Comparison of ENCODE assay signal across 8 mouse cellular contexts in genomic region chr14:52019051-52019589, GRCm38 (mm10). TPM values are rescaled to one million over a fixed set of nuclear protein-coding genes. Genes with fewer than 3 reads are reported as not detected.
DNase-seq lines count a peak whose midpoint lies in the region; ATAC-seq and TF ChIP-seq lines count a peak whose summit lies in the region.

No protein-coding gene starts in this region.

- WGBS in lung, adult 2 months = 21% methylated on average over 12 of the region's 12 CpGs
- 29% methylated on average over 12 of the region's 12 CpGs for WGBS in embryonic facial prominence, embryonic 14.5 days
- WGBS in intestine, postnatal 0 days = 20% methylated on average over 12 of the region's 12 CpGs
- 32% methylated on average over 12 of the region's 12 CpGs for WGBS in neural tube, embryonic 13.5 days

- DNase-seq in lung, adult 2 months = no peak
- no peak for DNase-seq in lung, postnatal 25 days (ENCODE audit: low spot score)
- DNase-seq in embryonic facial prominence, embryonic 14.5 days (ENCODE audit: low spot score) = no peak
- DNase-seq in cerebellum, adult 9-10 months = no peak
- DNase-seq in thymus, postnatal 0 days (ENCODE audit: low spot score) = no peak
- DNase-seq in kidney, postnatal 14 days = no peak

- H3K9ac ChIP-seq in embryonic facial prominence, embryonic 14.5 days (ENCODE audit: low read depth, low read length) = peak overlapping the region; percentile 97
- H3K9ac ChIP-seq in intestine, postnatal 0 days (ENCODE audit: low read depth, low read length) = peak overlapping the region; percentile 82
- H3K9ac ChIP-seq in neural tube, embryonic 13.5 days = peak overlapping the region; percentile 96

- peak overlapping the region; percentile 67 for H3K4me2 ChIP-seq in embryonic facial prominence, embryonic 14.5 days (ENCODE audit: low read depth, low read length)
- H3K4me2 ChIP-seq in intestine, postnatal 0 days (replicated peaks; ENCODE audit: low read depth) = peak overlapping the region; percentile 86
- peak overlapping the region; percentile 68 for H3K4me2 ChIP-seq in neural tube, embryonic 13.5 days

- peak overlapping the region; percentile 75 for H3K4me3 ChIP-seq in lung, adult 2 months (replicated peaks; ENCODE audit: extremely low read depth, low read depth, low read length)
- peak overlapping the region; percentile 72 for H3K4me3 ChIP-seq in embryonic facial prominence, embryonic 14.5 days (ENCODE audit: low read depth, low read length)
- H3K4me3 ChIP-seq in intestine, postnatal 0 days (ENCODE audit: low read depth, low read length) = peak overlapping the region; percentile 68
- H3K4me3 ChIP-seq in neural tube, embryonic 13.5 days = peak overlapping the region; percentile 71

- H3K27me3 ChIP-seq in embryonic facial prominence, embryonic 14.5 days (replicated peaks; ENCODE audit: control insufficient read depth, insufficient read depth, low read length) = no peaks in the 10 kb centered on the region
- H3K27me3 ChIP-seq in intestine, postnatal 0 days (replicated peaks; ENCODE audit: control insufficient read depth, insufficient read depth, low read length) = no peaks in the 10 kb centered on the region
- no peaks in the 10 kb centered on the region for H3K27me3 ChIP-seq in neural tube, embryonic 13.5 days

- peak; percentile 5; the same call in 1 of the 2 replicates for ATAC-seq in embryonic facial prominence, embryonic 14.5 days (ENCODE audit: low read depth)
- ATAC-seq in intestine, postnatal 0 days = peak; percentile 0; the same call in 1 of the 2 replicates
- no peak for ATAC-seq in neural tube, embryonic 13.5 days (ENCODE audit: low read depth)

- peak overlapping the region; percentile 100 for H3K27ac ChIP-seq in embryonic facial prominence, embryonic 14.5 days (replicated peaks; ENCODE audit: low read depth, low read length)
- H3K27ac ChIP-seq in intestine, postnatal 0 days (ENCODE audit: low read depth, low read length) = peak overlapping the region; percentile 98
- H3K27ac ChIP-seq in neural tube, embryonic 13.5 days (replicated peaks) = peak overlapping the region; percentile 99

- no peaks in the 10 kb centered on the region for H3K36me3 ChIP-seq in embryonic facial prominence, embryonic 14.5 days (ENCODE audit: control insufficient read depth, insufficient read depth, low read length)
- no peaks in the 10 kb centered on the region for H3K36me3 ChIP-seq in intestine, postnatal 0 days (ENCODE audit: control insufficient read depth, insufficient read depth)
- no peaks in the 10 kb centered on the region for H3K36me3 ChIP-seq in neural tube, embryonic 13.5 days

- no peaks in the 10 kb centered on the region for H3K9me3 ChIP-seq in embryonic facial prominence, embryonic 14.5 days (ENCODE audit: control insufficient read depth, low read length)
- H3K9me3 ChIP-seq in intestine, postnatal 0 days (ENCODE audit: control insufficient read depth) = no peaks in the 10 kb centered on the region
- H3K9me3 ChIP-seq in neural tube, embryonic 13.5 days = no peaks in the 10 kb centered on the region

- no peak for TF ChIP-seq POLR2A in lung, adult 2 months (IDR thresholded peaks at IDR 0.05; ENCODE audit: borderline replicate concordance, extremely low read depth, low read depth, low read length)

- TF ChIP-seq CTCF in lung, adult 2 months (IDR thresholded peaks at IDR 0.05; ENCODE audit: insufficient read depth, low read length) = peak; percentile 21
- TF ChIP-seq CTCF in intestine, postnatal 0 days (IDR thresholded peaks at IDR 0.05; ENCODE audit: low read depth) = no peak

- peaks cover 10% of the 10 kb centered on the region for H3K4me1 ChIP-seq in lung, adult 2 months (ENCODE audit: control insufficient read depth, insufficient read depth, low read length)
- peaks cover 27% of the 10 kb centered on the region; the same call in 1 of the 2 replicates for H3K4me1 ChIP-seq in embryonic facial prominence, embryonic 14.5 days (ENCODE audit: control insufficient read depth, insufficient read depth, low read length)
- H3K4me1 ChIP-seq in intestine, postnatal 0 days (replicated peaks; ENCODE audit: control insufficient read depth, insufficient read depth, low read length) = peaks cover 20% of the 10 kb centered on the region; the same call in 1 of the 2 replicates
- H3K4me1 ChIP-seq in neural tube, embryonic 13.5 days (replicated peaks) = peaks cover 60% of the 10 kb centered on the region

RNA-seq across cellular contexts. Expression of gene Zfp219, which starts 1.4 kb away (rescaled TPM):
- polyA plus RNA-seq in lung, adult 2 months (2012; rRNA removed) = 84.8 and 87.6 TPM in 2 replicates
- polyA plus RNA-seq in embryonic facial prominence, embryonic 14.5 days (2014; fragmentation: Nextera tagmentation; extraction: Ambion mirVana) = 21.4 and 25.2 TPM in 2 replicates
- polyA plus RNA-seq in intestine, postnatal 0 days (2015; fragmentation: Nextera tagmentation; extraction: Ambion mirVana) = 11.9 and 12.5 TPM in 2 replicates
- 32.3 and 32.5 TPM in 2 replicates for polyA plus RNA-seq in neural tube, embryonic 13.5 days (2015; fragmentation: Nextera tagmentation; extraction: Ambion mirVana)
- 40.7 and 44.5 TPM in 2 replicates for polyA plus RNA-seq in thymus, postnatal 0 days (2015; fragmentation: Nextera tagmentation; extraction: Ambion mirVana)

RNA-seq across cellular contexts. Expression of gene Tmem253, which starts 3.7 kb away (rescaled TPM):
- polyA plus RNA-seq in lung, adult 2 months (2012; rRNA removed) = 0.58 and 0.69 TPM in 2 replicates
- polyA plus RNA-seq in embryonic facial prominence, embryonic 14.5 days (2014; fragmentation: Nextera tagmentation; extraction: Ambion mirVana) = 0.64 and 0.82 TPM in 2 replicates
- polyA plus RNA-seq in intestine, postnatal 0 days (2015; fragmentation: Nextera tagmentation; extraction: Ambion mirVana) = 221 and 224 TPM in 2 replicates
- polyA plus RNA-seq in neural tube, embryonic 13.5 days (2015; fragmentation: Nextera tagmentation; extraction: Ambion mirVana) = not detected in 2 replicates
- 0.90 and 1.5 TPM in 2 replicates for polyA plus RNA-seq in thymus, postnatal 0 days (2015; fragmentation: Nextera tagmentation; extraction: Ambion mirVana)

RNA-seq across cellular contexts. Expression of gene Olfr221, which starts 23.1 kb away (rescaled TPM):
- polyA plus RNA-seq in lung, adult 2 months (2012; rRNA removed) = not detected in 2 replicates
- polyA plus RNA-seq in embryonic facial prominence, embryonic 14.5 days (2014; fragmentation: Nextera tagmentation; extraction: Ambion mirVana) = not detected in 2 replicates
- not detected in 2 replicates for polyA plus RNA-seq in intestine, postnatal 0 days (2015; fragmentation: Nextera tagmentation; extraction: Ambion mirVana)
- polyA plus RNA-seq in neural tube, embryonic 13.5 days (2015; fragmentation: Nextera tagmentation; extraction: Ambion mirVana) = not detected in 2 replicates
- not detected in 2 replicates for polyA plus RNA-seq in thymus, postnatal 0 days (2015; fragmentation: Nextera tagmentation; extraction: Ambion mirVana)

RNA-seq across cellular contexts. Expression of gene Arhgef40, which starts 34.6 kb away (rescaled TPM):
- polyA plus RNA-seq in lung, adult 2 months (2012; rRNA removed) = 70.0 and 72.8 TPM in 2 replicates
- polyA plus RNA-seq in embryonic facial prominence, embryonic 14.5 days (2014; fragmentation: Nextera tagmentation; extraction: Ambion mirVana) = 113 and 128 TPM in 2 replicates
- polyA plus RNA-seq in intestine, postnatal 0 days (2015; fragmentation: Nextera tagmentation; extraction: Ambion mirVana) = 18.2 and 19.7 TPM in 2 replicates
- 69.0 and 72.9 TPM in 2 replicates for polyA plus RNA-seq in neural tube, embryonic 13.5 days (2015; fragmentation: Nextera tagmentation; extraction: Ambion mirVana)
- 26.9 and 27.0 TPM in 2 replicates for polyA plus RNA-seq in thymus, postnatal 0 days (2015; fragmentation: Nextera tagmentation; extraction: Ambion mirVana)

Comparison
In these comparisons a context has a peak if more than half of its experiments do, and no peak if none do; other contexts are left out.
1. RNA of gene Tmem253, which starts 3.7 kb away (polyA plus RNA-seq): 221 to 224 TPM in intestine, postnatal 0 days; 0.90 to 1.5 TPM in thymus, postnatal 0 days, 0.64 to 0.82 TPM in embryonic facial prominence, embryonic 14.5 days, 0.58 to 0.69 TPM in lung, adult 2 months and not detected in neural tube, embryonic 13.5 days; every median in the first group is over 10 times any median in the second.
2. Peak in every context shown above with its lines, with median percentiles within 50 percentile points of each other: H3K4me3 ChIP-seq, H3K27ac ChIP-seq, H3K4me2 ChIP-seq and H3K9ac ChIP-seq.